ENCODE assay signal across 8 mouse cellular contexts in genomic region chr19:44554490-44554860, GRCm38 (mm10). TPM values are rescaled to one million over a fixed set of nuclear protein-coding genes. Genes with fewer than 3 reads are reported as not detected.
A peak's percentile ranks its signal among the peaks of the same experiment; 100 is the strongest.
DNase-seq lines count a peak whose midpoint lies in the region; ATAC-seq and TF ChIP-seq lines count a peak whose summit lies in the region.

No protein-coding gene starts in this region.

- H3K27me3 ChIP-seq in lung, embryonic 14.5 days (ENCODE audit: insufficient read depth, low read length), result no peaks in the 10 kb centered on the region
- no peaks in the 10 kb centered on the region for H3K27me3 ChIP-seq in embryonic facial prominence, embryonic 12.5 days
- H3K27me3 ChIP-seq in intestine, embryonic 15.5 days (replicated peaks), result no peaks in the 10 kb centered on the region

- peak overlapping the region; percentile 67 for H3K4me2 ChIP-seq in lung, embryonic 14.5 days
- H3K4me2 ChIP-seq in embryonic facial prominence, embryonic 12.5 days (replicated peaks), result peak overlapping the region; percentile 90
- H3K4me2 ChIP-seq in intestine, embryonic 15.5 days (replicated peaks), result peak overlapping the region; percentile 80

- no peak overlapping the region for H3K27ac ChIP-seq in lung, embryonic 14.5 days (ENCODE audit: low read depth)
- H3K27ac ChIP-seq in embryonic facial prominence, embryonic 12.5 days, result no peak overlapping the region
- peak overlapping the region; percentile 1; the same call in 1 of the 2 replicates for H3K27ac ChIP-seq in intestine, embryonic 15.5 days

- H3K4me1 ChIP-seq in lung, embryonic 14.5 days (ENCODE audit: insufficient read depth), result peaks cover 5% of the 10 kb centered on the region; the same call in 1 of the 2 replicates
- H3K4me1 ChIP-seq in embryonic facial prominence, embryonic 12.5 days, result peaks cover 7% of the 10 kb centered on the region
- peaks cover 3% of the 10 kb centered on the region; the same call in 1 of the 2 replicates for H3K4me1 ChIP-seq in intestine, embryonic 15.5 days (replicated peaks)

- no peak for TF ChIP-seq CTCF in lung, embryonic 14.5 days (IDR thresholded peaks at IDR 0.05; ENCODE audit: low read depth)

- H3K4me3 ChIP-seq in lung, embryonic 14.5 days (ENCODE audit: low read depth, low read length), result peak overlapping the region; percentile 87
- peak overlapping the region; percentile 93 for H3K4me3 ChIP-seq in embryonic facial prominence, embryonic 12.5 days
- peak overlapping the region; percentile 77 for H3K4me3 ChIP-seq in intestine, embryonic 15.5 days (replicated peaks)

- 3% methylated on average over 8 of the region's 8 CpGs for WGBS in lung, embryonic 14.5 days
- 5% methylated on average over 8 of the region's 8 CpGs for WGBS in embryonic facial prominence, embryonic 12.5 days
- 2% methylated on average over 8 of the region's 8 CpGs for WGBS in intestine, embryonic 15.5 days

- ATAC-seq in lung, embryonic 14.5 days (ENCODE audit: insufficient read depth), result no peak
- ATAC-seq in embryonic facial prominence, embryonic 12.5 days (ENCODE audit: insufficient number of reproducible peaks, insufficient read depth, low FRiP score, low TSS enrichment), result no peak
- ATAC-seq in intestine, embryonic 15.5 days, result peak; percentile 13; the same call in 1 of the 2 replicates
- ATAC-seq in monocyte, adult 5-6 weeks (replicated peaks; ENCODE audit: insufficient number of reproducible peaks, low FRiP score, low TSS enrichment, poor library complexity, severe bottlenecking), result 0 out of 2 replicates have a peak, but pooled peaks have one; percentile 11

- peaks cover 40% of the 10 kb centered on the region for H3K36me3 ChIP-seq in lung, embryonic 14.5 days (ENCODE audit: insufficient read depth)
- peaks cover 40% of the 10 kb centered on the region for H3K36me3 ChIP-seq in embryonic facial prominence, embryonic 12.5 days
- H3K36me3 ChIP-seq in intestine, embryonic 15.5 days, result peaks cover 25% of the 10 kb centered on the region

- no peaks in the 10 kb centered on the region for H3K9me3 ChIP-seq in lung, embryonic 14.5 days (ENCODE audit: low read depth, low read length)
- no peaks in the 10 kb centered on the region for H3K9me3 ChIP-seq in embryonic facial prominence, embryonic 12.5 days
- H3K9me3 ChIP-seq in intestine, embryonic 15.5 days, result no peaks in the 10 kb centered on the region

- DNase-seq in lung, embryonic 14.5 days, result peak; percentile 16
- DNase-seq in lung, postnatal 25 days (ENCODE audit: low spot score), result no peak
- DNase-seq in frontal cortex, postnatal 25 days (ENCODE audit: low spot score in 2 of 2), result no peak
- DNase-seq in urinary bladder, postnatal 25 days (ENCODE audit: low spot score), result no peak
- DNase-seq in MN1 (ENCODE audit: low spot score), result no peak

- peak overlapping the region; percentile 89 for H3K9ac ChIP-seq in lung, embryonic 14.5 days
- peak overlapping the region; percentile 83 for H3K9ac ChIP-seq in embryonic facial prominence, embryonic 12.5 days
- H3K9ac ChIP-seq in intestine, embryonic 15.5 days, result peak overlapping the region; percentile 83

RNA-seq across cellular contexts. Expression of gene Ndufb8, which starts 0.8 kb away (rescaled TPM):
- polyA plus RNA-seq in lung, embryonic 14.5 days (2014; fragmentation: Nextera tagmentation; extraction: Ambion mirVana), result 544 and 562 TPM in 2 replicates
- 465 and 500 TPM in 2 replicates for polyA plus RNA-seq in embryonic facial prominence, embryonic 12.5 days (2016; fragmentation: Nextera tagmentation; extraction: Ambion mirVana)
- 562 and 659 TPM in 2 replicates for polyA plus RNA-seq in intestine, embryonic 15.5 days (2015; fragmentation: Nextera tagmentation; extraction: Ambion mirVana)
- total RNA-seq in monocyte, adult 5-6 weeks (2017), result 117 to 199 TPM (median 156 TPM) in 3 replicates

RNA-seq across cellular contexts. Expression of gene Gm20538, which starts 1.8 kb away (rescaled TPM):
- polyA plus RNA-seq in lung, embryonic 14.5 days (2014; fragmentation: Nextera tagmentation; extraction: Ambion mirVana), result not detected in 2 replicates
- not detected in 2 replicates for polyA plus RNA-seq in embryonic facial prominence, embryonic 12.5 days (2016; fragmentation: Nextera tagmentation; extraction: Ambion mirVana)
- polyA plus RNA-seq in intestine, embryonic 15.5 days (2015; fragmentation: Nextera tagmentation; extraction: Ambion mirVana), result not detected in 2 replicates
- total RNA-seq in monocyte, adult 5-6 weeks (2017), result not detected in 3 replicates

RNA-seq across cellular contexts. Expression of gene Hif1an, which starts 8.2 kb away (rescaled TPM):
- 23.9 and 24.4 TPM in 2 replicates for polyA plus RNA-seq in lung, embryonic 14.5 days (2014; fragmentation: Nextera tagmentation; extraction: Ambion mirVana)
- 44.2 and 44.5 TPM in 2 replicates for polyA plus RNA-seq in embryonic facial prominence, embryonic 12.5 days (2016; fragmentation: Nextera tagmentation; extraction: Ambion mirVana)
- 25.4 and 26.3 TPM in 2 replicates for polyA plus RNA-seq in intestine, embryonic 15.5 days (2015; fragmentation: Nextera tagmentation; extraction: Ambion mirVana)
- 13.0 to 27.7 TPM (median 26.6 TPM) in 3 replicates for total RNA-seq in monocyte, adult 5-6 weeks (2017)

RNA-seq across cellular contexts. Expression of gene Sec31b, which starts 8.8 kb away (rescaled TPM):
- 0.30 and 0.45 TPM in 2 replicates for polyA plus RNA-seq in lung, embryonic 14.5 days (2014; fragmentation: Nextera tagmentation; extraction: Ambion mirVana)
- polyA plus RNA-seq in embryonic facial prominence, embryonic 12.5 days (2016; fragmentation: Nextera tagmentation; extraction: Ambion mirVana), result 0.17 and 0.38 TPM in 2 replicates
- 0.40 and 0.49 TPM in 2 replicates for polyA plus RNA-seq in intestine, embryonic 15.5 days (2015; fragmentation: Nextera tagmentation; extraction: Ambion mirVana)
- total RNA-seq in monocyte, adult 5-6 weeks (2017), result 1.4 to 2.1 TPM (median 1.8 TPM) in 3 replicates

Comparison
In these comparisons a context has a peak if more than half of its experiments do, and no peak if none do; other contexts are left out.
1. ATAC-seq: peak in intestine, embryonic 15.5 days (single experiment) and monocyte, adult 5-6 weeks (single experiment); none in lung, embryonic 14.5 days (single experiment) and embryonic facial prominence, embryonic 12.5 days (single experiment).
2. Peak in every context shown above with its lines, with median percentiles within 50 percentile points of each other: H3K4me2 ChIP-seq, H3K4me3 ChIP-seq and H3K9ac ChIP-seq.